Mouse (Mus musculus): ENCODE results near the gene Myo16.

- no peak for TF ChIP-seq CTCF (IDR thresholded peaks at IDR 0.05; ENCODE audit: low read depth)
- no peak for TF ChIP-seq EP300 (IDR thresholded peaks at IDR 0.05; ENCODE audit: low read depth)
Observed at GRCm38 (mm10) chr8:10303061-10303460, 149.3 kb downstream of the Myo16 start.
